Mouse (Mus musculus) limb, embryonic 14.5 days (tissue): ENCODE results near the gene Tex26. TPM values are rescaled to one million over a fixed set of nuclear protein-coding genes. Genes with fewer than 3 reads are reported as not detected.

ENCODE experiments used
- ATAC-seq: fragments of 200-750 bp; cut with Nextera tagmentation; 2 replicates; pipeline ENCODE4 v1.8.0; 2017; ENCODE audit warnings: low read depth, moderate number of reproducible peaks, moderate TSS enrichment; ENCODE audit not compliant: low FRiP score
- DNase-seq: peaks from one replicate; pipeline ENCODE4 v3.0.0-alpha.2; 2015; ENCODE audit warnings: low spot score
- H3K27ac ChIP-seq: fragments of 300-500 bp; sonication (generic); replicated peaks from 2 replicates; pipeline ENCODE4 v1.5.1; 2014; ENCODE audit warnings: low read depth, mild to moderate bottlenecking, low read length, moderate library complexity, mixed read lengths
- H3K27me3 ChIP-seq: fragments of 300-500 bp; sonication (generic); 2 replicates; pipeline ENCODE4 v1.6.1; 2014; ENCODE audit warnings: low read length, mixed read lengths; ENCODE audit not compliant: control insufficient read depth, insufficient read depth
- H3K36me3 ChIP-seq: fragments of 300-500 bp; sonication (generic); 2 replicates; pipeline ENCODE4 v1.6.1; 2014; ENCODE audit warnings: mild to moderate bottlenecking, low read length, moderate library complexity, mixed read lengths; ENCODE audit not compliant: control insufficient read depth, insufficient read depth
- H3K4me1 ChIP-seq: fragments of 300-500 bp; sonication (generic); 2 replicates; pipeline ENCODE4 v1.6.1; 2014; ENCODE audit warnings: antibody characterized with exemption, low read length, mixed read lengths; ENCODE audit not compliant: control insufficient read depth, insufficient read depth
- H3K4me2 ChIP-seq: fragments of 300-500 bp; sonication (generic); replicated peaks from 2 replicates; pipeline ENCODE4 v1.6.1; 2014; ENCODE audit warnings: low read depth, mild to moderate bottlenecking, low read length, moderate library complexity; ENCODE audit not compliant: severe bottlenecking
- H3K4me3 ChIP-seq: fragments of 300-500 bp; sonication (generic); replicated peaks from 2 replicates; pipeline ENCODE4 v1.5.1; 2014; ENCODE audit warnings: low read length
- H3K9ac ChIP-seq: fragments of 300-500 bp; sonication (generic); 2 replicates; pipeline ENCODE4 v1.6.1; 2014; ENCODE audit warnings: mild to moderate bottlenecking, low read depth, low read length, moderate library complexity; ENCODE audit not compliant: severe bottlenecking
- H3K9me3 ChIP-seq: fragments of 300-500 bp; sonication (generic); 2 replicates; pipeline ENCODE4 v1.6.1; 2016; ENCODE audit warnings: low read length; ENCODE audit not compliant: control insufficient read depth
- POLR2A ChIP-seq: fragments of 200-500 bp; IDR thresholded peaks from 2 replicates; pipeline ENCODE4 v1.8.0; 2012; ENCODE audit warnings: inconsistent platforms, mild to moderate bottlenecking, moderate library complexity, borderline replicate concordance; ENCODE audit not compliant: insufficient read depth, insufficient read length; ENCODE audit errors: extremely low read depth
- WGBS: fragments of 180-500 bp; shearing (Covaris S2); extraction: QIAGEN DNeasy Blood & Tissue Kit; methylation state at CpG from one replicate; pipeline ENCODE4 v1.1.7; 2014; 5-methylcytosine and 5-hydroxymethylcytosine counted together
- polyA plus RNA-seq, 2 experiments: library from polyadenylated mRNA; depleted of rRNA in 1 of 2; stranded (reverse) in 1 of 2; unstranded in 1 of 2; fragments of >200 nt; fragmentation: Nextera tagmentation in 1 of 2; extraction: Ambion mirVana in 1 of 2; gene quantifications; 2 replicates each; pipeline versions ENCODE4 v1.2.1 to v1.2.3; 2012 to 2014

Gene Tex26
- polyA plus RNA-seq, 2 experiments = 0.36 to 0.50 TPM

DNA sequence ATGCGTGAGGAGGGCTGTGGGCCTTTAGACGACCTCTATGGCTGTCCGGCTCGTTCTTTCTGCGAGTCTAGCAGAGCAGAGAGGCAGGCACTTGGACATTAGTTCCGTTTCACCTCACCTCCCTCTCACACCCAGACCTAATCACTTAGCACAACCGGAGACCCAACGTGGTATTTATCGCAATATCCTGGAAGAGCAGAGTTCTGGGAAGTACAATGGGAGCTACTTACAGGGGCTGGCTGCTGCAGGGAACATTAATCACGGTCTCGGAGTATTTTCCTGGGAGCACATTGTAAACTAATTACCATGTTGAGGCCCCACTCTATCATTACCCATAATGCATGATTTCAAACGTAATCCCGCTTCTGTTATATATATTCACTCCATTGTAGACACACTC, 70.9 kb downstream of the Tex26 start:
- Histone ChIP-seq H3K27ac (no peak overlapping the region), H3K9ac (no peak overlapping the region), H3K4me2 (no peak overlapping the region), H3K4me3 (no peak overlapping the region), H3K36me3 (no peaks in the 10 kb centered on the region), H3K4me1 (peaks cover 19% of the 10 kb centered on the region), H3K9me3 (no peaks in the 10 kb centered on the region), H3K27me3 (no peaks in the 10 kb centered on the region)
- ATAC-seq = no peak
- no peak for TF ChIP-seq POLR2A
- 70% methylated on average over 13 of the region's 13 CpGs for WGBS
- no peak for DNase-seq

DNA sequence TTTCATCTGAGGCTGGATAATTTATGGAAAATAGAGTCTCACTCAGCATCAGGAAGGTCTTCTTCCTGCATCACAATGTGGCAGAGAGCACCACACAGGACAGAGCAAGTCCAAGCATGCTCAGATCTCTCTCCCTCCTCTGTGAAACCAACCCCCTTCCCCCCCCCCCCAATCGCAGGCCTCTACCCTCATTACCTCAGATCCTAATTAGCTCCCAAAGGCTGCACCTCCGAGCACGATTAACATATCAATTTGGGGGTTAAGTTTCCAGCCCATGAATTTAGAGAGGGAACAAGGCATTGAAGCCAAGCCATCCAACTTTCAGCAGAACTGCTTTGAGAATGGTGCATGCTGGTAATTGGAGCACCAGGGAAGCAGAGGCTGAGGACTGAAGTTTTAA, 73.2 kb downstream of the Tex26 start:
- no peak for TF ChIP-seq POLR2A
- H3K9me3 ChIP-seq = no peaks in the 10 kb centered on the region
- WGBS = 22% methylated on average over 3 of the region's 3 CpGs
- H3K27ac ChIP-seq = no peak overlapping the region
- no peak for ATAC-seq
- H3K4me2 ChIP-seq = no peak overlapping the region
- H3K27me3 ChIP-seq = no peaks in the 10 kb centered on the region
- no peaks in the 10 kb centered on the region for H3K36me3 ChIP-seq
- no peak overlapping the region for H3K4me3 ChIP-seq
- H3K4me1 ChIP-seq = peaks cover 19% of the 10 kb centered on the region
- no peak overlapping the region for H3K9ac ChIP-seq
- DNase-seq = no peak

DNA sequence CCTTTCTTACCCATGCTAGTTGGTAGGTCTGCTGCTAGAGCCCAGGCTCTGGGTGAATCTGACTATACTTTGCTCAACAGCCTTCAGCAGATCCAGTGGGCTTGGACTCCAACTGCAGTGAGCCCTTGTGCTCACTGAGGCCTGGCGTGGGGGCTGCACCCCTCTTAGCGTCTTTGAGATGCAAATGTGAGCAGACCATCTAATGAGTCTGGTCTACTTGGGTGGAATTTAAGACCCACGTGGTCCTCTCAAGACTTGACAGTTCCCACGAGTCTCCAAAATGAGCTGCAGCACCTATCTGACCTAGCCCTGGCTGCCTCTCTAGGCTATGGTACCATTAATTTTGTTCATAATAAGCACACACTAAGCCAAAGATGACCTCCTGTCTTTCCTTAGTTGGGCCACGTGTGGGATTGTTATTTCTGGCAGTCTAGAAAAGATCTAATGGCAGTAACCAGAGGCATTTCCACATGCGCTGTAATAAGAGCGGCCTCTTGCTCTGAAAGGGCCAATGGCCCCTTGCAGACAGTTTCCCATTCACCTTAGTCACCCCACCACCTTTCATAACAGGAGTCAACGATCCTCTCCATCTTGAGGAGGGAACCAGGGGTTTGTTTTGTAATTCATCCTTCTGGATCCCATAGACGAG, 74.1 kb downstream of the Tex26 start:
- Histone ChIP-seq H3K9ac (no peak overlapping the region), H3K4me3 (no peak overlapping the region), H3K4me2 (peak overlapping the region; percentile 39), H3K36me3 (no peaks in the 10 kb centered on the region), H3K9me3 (no peaks in the 10 kb centered on the region), H3K27me3 (no peaks in the 10 kb centered on the region), H3K4me1 (peaks cover 19% of the 10 kb centered on the region), H3K27ac (peak overlapping the region; percentile 73)
- DNase-seq (no peak), ATAC-seq (no peak)
- no peak for TF ChIP-seq POLR2A
- 33% methylated on average over 9 of the region's 9 CpGs for WGBS

DNA sequence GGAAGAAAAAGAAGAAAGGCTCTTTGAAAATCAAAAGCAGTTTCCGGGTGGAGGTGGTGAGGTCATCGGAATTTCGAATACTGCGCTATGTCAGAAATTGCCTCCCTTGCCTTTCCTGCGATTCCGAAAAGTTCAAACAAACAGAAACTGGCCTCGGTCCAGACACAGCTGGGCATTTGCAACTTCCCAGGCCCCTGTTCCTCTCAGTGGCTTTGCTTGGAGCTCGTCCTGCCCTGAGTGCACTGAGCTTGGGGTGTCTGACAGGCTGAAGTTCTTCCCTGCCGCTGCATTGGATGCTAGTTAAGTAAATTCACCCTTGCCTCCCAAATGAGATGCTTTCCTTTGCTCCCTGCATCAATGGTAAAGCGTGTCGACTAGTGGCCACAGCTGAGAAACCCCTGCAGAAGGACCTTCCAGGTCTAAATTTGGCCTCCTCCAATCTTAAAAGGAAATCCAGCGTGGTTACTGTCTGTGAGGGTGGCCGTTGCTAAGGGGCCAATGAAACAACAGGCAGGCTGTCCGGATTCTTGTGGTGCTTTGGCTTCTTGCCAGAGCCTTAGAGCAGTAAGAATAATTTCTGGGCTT, 74.7 kb downstream of the Tex26 start:
- Histone ChIP-seq H3K27ac (peak overlapping the region; percentile 73), H3K27me3 (no peaks in the 10 kb centered on the region), H3K36me3 (no peaks in the 10 kb centered on the region), H3K9me3 (no peaks in the 10 kb centered on the region), H3K4me1 (peaks cover 19% of the 10 kb centered on the region), H3K9ac (peak overlapping the region; percentile 29; the same call in 1 of the 2 replicates), H3K4me2 (peak overlapping the region; percentile 39), H3K4me3 (no peak overlapping the region)
- no peak for TF ChIP-seq POLR2A
- peak; percentile 85 for DNase-seq
- WGBS = 6% methylated on average over 14 of the region's 14 CpGs
- peak; percentile 83 for ATAC-seq

DNA sequence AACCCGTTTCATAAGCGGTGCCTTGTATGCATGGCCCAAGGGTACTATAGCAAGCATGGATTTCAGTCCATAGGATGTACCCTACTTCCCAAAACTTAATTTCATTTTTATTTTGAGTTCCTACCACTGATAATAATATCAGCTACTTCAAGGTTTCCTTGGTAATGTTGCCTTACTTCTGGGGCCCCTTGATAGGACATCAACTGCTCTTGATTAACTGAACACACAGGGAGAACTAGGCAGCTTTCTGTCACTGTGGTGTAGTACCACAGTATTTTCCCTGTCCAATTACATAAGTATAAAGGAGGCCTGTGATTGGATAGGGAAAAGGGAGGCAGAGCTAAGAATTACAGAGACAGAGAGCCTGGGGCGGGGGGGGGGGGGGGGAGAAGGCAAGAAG, 75.4 kb downstream of the Tex26 start:
- no peaks in the 10 kb centered on the region for H3K9me3 ChIP-seq
- H3K9ac ChIP-seq = no peak overlapping the region
- no peak overlapping the region for H3K4me2 ChIP-seq
- no peak for DNase-seq
- H3K27me3 ChIP-seq = no peaks in the 10 kb centered on the region
- no peak for TF ChIP-seq POLR2A
- H3K36me3 ChIP-seq = no peaks in the 10 kb centered on the region
- 0 out of 2 replicates have a peak overlapping the region, but pooled peaks have one; percentile 73 for H3K27ac ChIP-seq
- H3K4me1 ChIP-seq = peaks cover 19% of the 10 kb centered on the region
- WGBS = 39% methylated on average over 3 of the region's 3 CpGs
- H3K4me3 ChIP-seq = no peak overlapping the region
- ATAC-seq = no peak
